Mouse (Mus musculus): ENCODE measurements around the gene Oxct2b.
"Not testable (repeated sequence)": the region's sequence is repeated elsewhere in the genome, so short reads cannot be mapped to it uniquely, and the experiment has no call there.

Oxct2b gene

DNA sequence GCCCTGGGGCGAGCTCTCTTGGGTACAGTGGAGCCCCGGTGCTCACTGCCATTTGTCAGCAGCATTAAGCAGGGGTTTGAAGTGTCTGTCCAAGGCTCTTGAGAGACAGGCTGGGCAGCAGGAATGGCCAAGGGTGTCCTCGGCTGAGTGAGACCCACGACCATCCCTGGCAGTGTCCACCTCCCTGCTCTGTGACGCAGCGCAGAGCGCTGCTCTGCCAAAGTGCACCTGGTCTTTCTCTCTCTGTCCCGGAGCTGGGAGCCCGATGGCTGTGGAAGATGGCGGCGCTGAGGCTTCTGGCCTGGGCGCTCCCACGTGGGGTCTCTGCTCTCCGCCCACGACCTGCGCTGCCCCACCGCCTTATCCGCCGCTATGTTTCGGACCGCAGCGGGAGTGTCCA, at the start of gene Oxct2b:
Oxct2b (plus strand) TSS at position 256 of the 400 bp plus-strand sequence.
- no peak for DNase-seq (ENCODE audit: low spot score)

DNA sequence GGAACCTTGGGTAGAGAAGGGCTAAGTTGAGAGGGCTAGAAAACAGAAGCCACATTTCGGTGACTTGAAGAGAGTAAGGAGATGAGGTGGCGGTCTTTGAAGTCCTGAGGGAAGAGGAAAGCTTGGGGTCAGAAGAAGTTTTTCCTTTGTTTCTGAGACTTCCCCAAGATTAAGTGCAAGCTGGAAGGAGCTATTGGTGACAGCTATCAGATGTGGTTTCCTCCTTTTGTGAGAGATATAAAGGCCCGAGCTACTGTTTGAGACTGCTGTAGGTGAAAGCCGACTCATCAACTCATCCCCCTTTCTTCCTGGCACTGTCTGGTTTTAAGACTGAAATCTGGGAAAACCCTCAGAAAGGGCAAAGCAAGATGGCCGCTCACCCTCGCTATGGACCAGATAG, 47.4 kb upstream of the Oxct2b start:
- no peak for DNase-seq (ENCODE audit: low spot score)

DNA sequence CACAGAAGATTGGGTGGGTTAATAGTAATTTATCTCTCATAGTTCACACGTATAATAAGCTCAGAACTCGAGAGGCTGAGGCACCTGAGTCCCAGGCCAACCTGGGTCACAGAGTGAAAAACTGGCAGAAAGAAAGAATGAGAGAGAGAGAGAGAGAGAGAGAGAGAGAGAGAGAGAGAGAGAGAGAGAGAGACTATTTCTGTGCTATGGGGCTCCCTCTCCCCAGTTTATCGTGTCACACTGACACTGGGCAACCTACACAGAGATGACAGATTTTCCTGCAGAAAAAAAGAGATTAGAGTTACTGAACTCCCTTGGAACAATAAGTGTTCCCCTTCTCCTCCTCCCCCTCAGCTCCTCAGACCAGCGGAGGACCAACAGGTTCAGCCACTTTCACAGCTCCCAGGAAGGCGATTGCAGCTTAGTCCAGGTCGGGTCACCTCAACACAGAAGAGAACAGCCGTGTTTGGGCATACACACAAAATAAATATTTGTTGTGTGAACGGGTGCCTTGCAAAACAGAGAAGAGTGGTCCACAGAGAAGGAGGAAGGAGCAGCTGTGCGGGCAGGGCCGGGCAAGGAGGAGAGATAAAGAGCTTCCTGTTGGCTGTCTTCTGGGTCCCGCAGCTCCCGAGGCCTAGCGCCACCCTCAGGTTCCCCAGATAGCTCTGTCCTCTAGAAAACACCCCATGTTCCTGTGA, 44.6 kb upstream of the Oxct2b start:
- DNase-seq (ENCODE audit: low spot score): peak; percentile 17

DNA sequence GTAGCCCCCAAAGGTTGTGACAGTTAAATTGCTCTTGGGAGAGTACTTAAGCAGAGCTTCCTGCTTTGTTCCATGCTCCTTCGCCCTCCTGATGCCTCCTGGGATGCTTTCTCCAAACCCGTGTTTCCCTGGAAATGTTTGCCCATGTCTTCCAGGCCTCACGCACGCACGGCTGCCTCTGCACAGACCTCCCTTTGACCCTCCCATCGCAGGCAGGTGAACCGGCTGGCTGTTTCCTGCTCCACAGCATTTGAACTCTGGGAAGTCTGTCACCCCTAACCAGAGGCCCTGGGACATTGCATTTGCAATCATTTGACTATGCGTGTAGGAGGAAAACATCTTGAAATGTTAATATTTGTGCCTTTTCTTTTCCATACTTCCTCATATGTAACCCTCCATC, 39.1 kb upstream of the Oxct2b start:
- DNase-seq (ENCODE audit: low spot score): no peak

DNA sequence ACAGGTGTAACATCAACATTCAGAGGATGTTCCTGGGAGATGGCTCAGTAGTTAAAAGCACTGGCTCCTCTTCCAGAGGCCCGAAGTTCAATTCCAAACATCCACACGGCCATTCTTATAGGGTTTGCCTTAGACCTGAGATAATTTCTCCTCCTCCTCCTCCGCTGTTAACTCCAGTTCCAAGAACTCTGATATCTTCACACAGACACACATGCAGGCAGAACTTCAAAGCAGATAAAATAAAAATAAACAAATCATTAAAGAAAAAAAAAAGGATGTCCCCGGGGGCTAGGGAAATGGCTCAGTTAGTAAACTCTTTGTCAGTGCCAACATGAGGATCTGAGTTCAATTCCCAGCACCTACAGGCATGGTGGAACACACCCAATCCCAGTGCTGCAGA, 37.8 kb upstream of the Oxct2b start:
- peak; percentile 50 for DNase-seq (ENCODE audit: low spot score)

GRCm38 (mm10) chr4:123080791-123081190, 35.3 kb upstream of the Oxct2b start:
- DNase-seq (ENCODE audit: low spot score): no peak

DNA sequence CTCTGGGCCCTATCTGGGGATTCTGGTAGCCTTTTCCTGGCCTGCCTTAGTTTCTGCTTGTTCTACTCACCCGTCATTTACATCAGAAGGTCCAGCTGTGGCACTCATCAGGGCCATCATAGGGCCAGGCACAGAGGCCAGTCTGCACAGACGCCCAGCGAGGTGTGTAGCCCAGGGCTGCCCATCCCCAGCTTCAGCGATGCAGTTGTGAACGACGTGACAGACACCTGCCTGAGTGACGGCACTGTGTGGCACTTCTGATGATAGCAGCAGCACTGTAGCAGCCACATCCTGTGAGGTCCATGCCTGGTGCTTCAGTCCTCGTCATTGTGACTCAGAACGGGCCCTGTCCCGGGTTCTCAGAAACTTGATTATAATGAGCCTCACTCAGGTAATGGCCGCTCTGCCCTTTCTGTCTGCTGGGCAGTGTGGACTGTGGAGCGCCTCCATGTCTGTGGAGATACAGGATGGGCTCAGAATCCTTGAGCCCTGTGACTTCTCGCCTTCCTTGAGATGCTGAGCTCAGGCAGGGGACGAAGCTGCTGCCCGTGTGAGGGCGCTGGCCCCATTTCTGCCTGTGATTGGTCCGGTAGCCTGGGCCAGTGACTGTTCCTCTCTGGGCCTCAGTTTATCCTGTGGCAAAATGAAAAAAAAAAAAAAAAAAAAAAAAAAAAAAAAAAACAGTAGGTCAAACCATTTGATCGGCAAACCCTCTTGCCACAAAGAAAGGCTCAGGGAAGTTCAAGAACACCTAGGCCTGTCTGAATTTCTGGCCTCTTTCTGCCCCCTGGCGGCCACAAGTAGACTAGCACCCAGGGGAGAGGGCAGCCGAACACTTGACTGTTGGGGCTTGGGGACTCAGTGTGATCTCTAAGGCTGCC, 33.5 kb upstream of the Oxct2b start:
- DNase-seq (ENCODE audit: low spot score): peak; percentile 56

GRCm38 (mm10) chr4:123083323-123083902, 32.7 kb upstream of the Oxct2b start:
- no peak for DNase-seq (ENCODE audit: low spot score)

- no peak for DNase-seq (ENCODE audit: low spot score)
Observed at GRCm38 (mm10) chr4:123085290-123085689, 30.8 kb upstream of the Oxct2b start.

GRCm38 (mm10) chr4:123086381-123086780, 29.7 kb upstream of the Oxct2b start:
- no peak for DNase-seq (ENCODE audit: low spot score)

DNA sequence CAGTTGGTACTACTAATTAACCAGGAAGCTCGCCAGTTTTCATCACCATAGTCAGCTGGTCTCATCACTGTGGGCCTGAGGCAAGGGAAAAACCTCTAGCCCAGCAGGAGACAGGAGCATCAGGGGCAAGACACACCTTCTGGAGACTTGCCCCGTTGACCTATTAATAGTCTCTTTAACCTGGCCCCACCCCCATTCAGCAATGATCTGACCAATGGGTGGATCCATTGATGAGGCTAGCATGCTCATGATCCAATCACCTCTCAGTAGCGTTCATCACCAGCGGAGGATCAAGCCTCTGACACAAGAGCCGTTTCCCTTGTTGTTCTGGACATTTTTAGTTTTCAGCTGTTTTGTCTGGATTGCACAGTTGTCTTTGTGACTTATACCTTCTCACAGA, 23.4 kb upstream of the Oxct2b start:
- no peak for DNase-seq (ENCODE audit: low spot score)

DNA sequence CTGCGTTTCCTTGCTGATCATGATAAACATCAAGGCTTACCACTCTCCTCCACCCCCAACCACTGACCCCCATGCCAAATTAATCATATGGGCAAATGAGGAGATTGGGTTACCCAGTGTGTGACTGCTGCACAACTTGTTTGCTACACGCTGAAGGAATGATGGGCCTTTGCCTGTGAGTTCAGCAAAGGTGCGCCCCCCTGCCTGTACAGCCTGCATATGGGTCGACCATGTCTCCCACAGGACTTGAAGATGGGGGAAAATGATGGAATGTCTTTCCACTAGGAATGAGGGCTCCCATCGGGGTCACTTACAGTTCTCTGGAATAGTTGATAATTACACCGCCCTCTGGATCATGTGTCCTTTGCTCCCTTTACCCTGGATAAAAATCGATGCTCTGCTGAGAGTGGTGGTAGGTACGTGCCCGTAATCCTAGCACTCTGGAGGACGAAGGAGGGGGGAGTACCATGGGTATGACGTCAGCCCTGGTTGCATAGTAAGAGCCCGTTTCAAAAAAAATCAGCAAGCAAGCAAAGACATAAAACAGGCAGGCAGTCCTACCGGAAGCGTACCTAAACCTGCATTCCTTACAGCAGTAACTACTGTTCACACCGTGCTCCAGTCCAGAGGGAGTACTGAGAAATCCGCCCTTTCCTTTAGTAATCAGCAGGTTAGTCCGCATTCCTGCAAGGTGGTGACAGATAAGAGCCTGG, 22.8 kb upstream of the Oxct2b start:
- no peak for DNase-seq (ENCODE audit: low spot score)

GRCm38 (mm10) chr4:123093869-123094268, 22.2 kb upstream of the Oxct2b start:
- no peak for DNase-seq (ENCODE audit: low spot score)

- no peak for DNase-seq (ENCODE audit: low spot score)
Observed at GRCm38 (mm10) chr4:123104651-123105450, 11.2 kb upstream of the Oxct2b start, which contains the start of gene Bmp8b. TSS of gene Bmp8b (plus strand) at chr4:123105165.

GRCm38 (mm10) chr4:123105451-123105790, 10.6 kb upstream of the Oxct2b start:
- DNase-seq (ENCODE audit: low spot score): no peak

GRCm38 (mm10) chr4:123105929-123106328, 10.1 kb upstream of the Oxct2b start:
- DNase-seq (ENCODE audit: low spot score): not testable (repeated sequence)

GRCm38 (mm10) chr4:123106864-123107263, 9.2 kb upstream of the Oxct2b start:
- no peak for DNase-seq (ENCODE audit: low spot score)

- no peak for DNase-seq (ENCODE audit: low spot score)
Observed at GRCm38 (mm10) chr4:123108056-123108455, 8.0 kb upstream of the Oxct2b start.

DNA sequence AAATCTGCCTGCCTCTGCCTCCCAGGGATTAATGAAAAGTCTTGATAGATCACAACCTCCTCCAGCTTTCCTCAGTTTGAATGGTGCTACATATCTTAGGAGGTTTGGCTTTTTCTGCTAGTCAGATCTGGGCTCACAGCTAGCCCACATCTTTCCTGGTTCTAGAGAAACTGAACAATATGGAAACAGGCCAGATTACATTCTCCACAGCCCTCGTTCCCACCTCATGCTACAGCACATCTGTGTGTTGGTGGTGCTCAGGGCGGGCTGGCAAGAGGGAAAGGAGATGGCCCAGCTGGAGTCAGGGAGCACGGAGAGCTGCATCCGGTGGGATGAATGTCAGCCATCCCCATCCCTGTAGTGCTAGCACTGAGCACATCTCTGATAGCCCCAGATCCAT, 5.3 kb upstream of the Oxct2b start:
- no peak for DNase-seq (ENCODE audit: low spot score)

DNA sequence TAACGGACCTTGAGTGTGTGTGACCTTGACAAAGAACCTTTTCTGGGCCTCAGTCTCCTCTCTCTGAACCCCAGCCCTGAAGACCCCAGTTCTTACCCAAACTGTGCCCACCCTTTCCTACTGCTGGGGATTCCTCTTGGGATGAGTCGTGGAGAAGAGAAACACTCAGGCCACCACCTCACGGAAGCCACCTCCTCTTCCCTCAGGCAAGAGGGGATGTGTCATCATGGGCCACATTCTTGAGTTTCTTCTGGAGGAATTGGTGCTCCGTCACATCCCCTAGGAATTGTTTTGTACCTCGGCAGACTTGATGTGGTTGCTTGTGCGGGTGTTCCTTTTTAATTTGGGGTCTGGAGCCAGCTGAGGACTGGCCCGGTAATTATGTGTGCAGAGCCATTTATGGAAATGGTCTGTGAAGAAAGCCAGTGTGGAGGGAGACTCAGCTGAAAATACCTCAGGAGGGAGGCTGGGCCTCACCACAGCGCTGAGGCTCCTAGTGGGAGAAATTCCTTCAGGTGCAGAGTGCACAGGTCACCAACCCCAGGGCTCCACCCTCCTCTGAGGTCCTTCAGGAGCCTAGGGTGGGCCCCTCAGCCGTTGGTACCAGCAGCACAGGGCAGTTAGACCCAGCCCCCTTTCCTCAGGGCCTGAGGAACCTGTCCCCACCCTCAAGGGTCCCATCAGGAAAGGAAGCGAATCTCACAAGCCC, 4.6 kb upstream of the Oxct2b start:
- DNase-seq (ENCODE audit: low spot score): not testable (repeated sequence)

DNA sequence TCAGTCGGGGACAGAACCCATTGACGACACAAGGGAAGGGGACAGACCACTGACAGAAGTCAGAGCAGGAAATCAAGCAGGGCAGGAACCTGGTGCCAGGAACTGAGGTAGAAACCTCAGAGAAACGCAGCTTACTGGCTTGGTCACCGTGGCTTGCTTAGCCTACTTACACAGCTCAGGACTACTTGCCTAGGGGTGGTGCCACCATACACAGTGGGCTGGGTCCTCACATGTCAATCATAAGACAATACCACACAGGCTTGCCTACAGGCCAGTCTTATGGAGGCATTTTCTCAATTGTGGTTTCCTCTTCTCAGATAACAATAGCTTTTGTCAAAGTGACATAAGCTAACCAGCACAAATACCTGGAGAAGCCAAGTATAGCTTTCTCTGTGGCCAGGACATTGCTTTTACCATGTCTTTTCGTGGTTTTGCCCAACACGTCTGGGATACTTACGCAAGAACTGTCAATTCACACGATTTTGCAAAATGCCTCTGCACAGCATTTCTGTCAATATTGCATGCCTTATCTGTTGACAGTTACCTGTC, 3.8 kb upstream of the Oxct2b start:
- no peak for DNase-seq (ENCODE audit: low spot score)
